Mouse (Mus musculus): ENCODE results near the gene Nap1l4. TPM values are rescaled to one million over a fixed set of nuclear protein-coding genes. Genes with fewer than 3 reads are reported as not detected.
A peak's percentile ranks its signal among the peaks of the same experiment; 100 is the strongest.

Gene Nap1l4
- total RNA-seq, 1 experiment: 123 TPM

DNA sequence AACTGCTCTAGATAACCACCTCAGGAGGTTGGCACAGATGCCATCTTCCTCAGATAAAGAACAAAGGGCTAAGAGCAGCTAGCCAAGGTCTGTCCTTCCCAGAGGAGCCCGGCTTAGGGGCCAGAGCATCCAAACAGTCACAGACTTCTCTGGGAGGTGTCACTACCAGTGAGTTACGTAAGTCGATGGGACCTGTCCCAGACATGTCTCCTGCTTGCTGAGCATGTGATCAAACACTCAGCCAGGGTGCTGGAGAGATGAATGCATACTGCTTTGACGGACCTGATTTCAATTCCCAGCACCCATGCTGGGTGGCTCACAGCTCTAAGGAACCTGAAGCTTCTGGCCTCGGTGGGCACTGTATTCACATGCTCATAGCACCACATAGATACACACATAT, 38.7 kb upstream of the Nap1l4 start:
- Histone ChIP-seq H3K9ac (ENCODE audit: insufficient read depth, low read depth, low read length, poor library complexity, severe bottlenecking) (no peak overlapping the region), H3K4me3 (ENCODE audit: insufficient read depth in 1 of 2, low read depth in 1 of 2, low read length in 2 of 2, poor library complexity in 1 of 2, severe bottlenecking in 1 of 2) (no peak overlapping the region), H3K4me1 (ENCODE audit: control insufficient read depth in 2 of 2, insufficient read depth in 2 of 2, low read length in 2 of 2, poor library complexity in 1 of 2) (peaks cover 2 to 12% of the 10 kb centered on the region in 2 experiments; a peak in 2 of 4 replicates), H3K9me3 (ENCODE audit: control insufficient read depth, insufficient read depth, low read depth, low read length) (no peaks in the 10 kb centered on the region), H3K36me3 (ENCODE audit: control insufficient read depth, insufficient read depth, low read length, poor library complexity, severe bottlenecking) (peaks cover 94% of the 10 kb centered on the region), H3K27ac (ENCODE audit: insufficient read depth, low read depth, low read length, poor library complexity, severe bottlenecking) (peak overlapping the region; percentile 42; the same call in 1 of the 2 replicates)
- DNase-seq (ENCODE audit: low read depth, low spot score): no peak
- in situ Hi-C loops (cut with MboI; ENCODE audit: low sequenced_read_pairs in 2 of 2, unreplicated experiment in 2 of 2): no loop called here
- TF ChIP-seq HCFC1 (IDR thresholded peaks at IDR 0.05; ENCODE audit: borderline replicate concordance, insufficient read depth, low read length): no peak
- TF ChIP-seq CHD2 (IDR thresholded peaks at IDR 0.05; ENCODE audit: low read depth, low read length): no peak
- no peak for TF ChIP-seq ZC3H11A (IDR thresholded peaks at IDR 0.05; ENCODE audit: borderline replicate concordance, low read depth, low read length)
- no peak for TF ChIP-seq MAFK (IDR thresholded peaks at IDR 0.05; ENCODE audit: insufficient read depth, low read depth, low read length)
- TF ChIP-seq ZNF384 (IDR thresholded peaks at IDR 0.05; ENCODE audit: low read depth, low read length): no peak

DNA sequence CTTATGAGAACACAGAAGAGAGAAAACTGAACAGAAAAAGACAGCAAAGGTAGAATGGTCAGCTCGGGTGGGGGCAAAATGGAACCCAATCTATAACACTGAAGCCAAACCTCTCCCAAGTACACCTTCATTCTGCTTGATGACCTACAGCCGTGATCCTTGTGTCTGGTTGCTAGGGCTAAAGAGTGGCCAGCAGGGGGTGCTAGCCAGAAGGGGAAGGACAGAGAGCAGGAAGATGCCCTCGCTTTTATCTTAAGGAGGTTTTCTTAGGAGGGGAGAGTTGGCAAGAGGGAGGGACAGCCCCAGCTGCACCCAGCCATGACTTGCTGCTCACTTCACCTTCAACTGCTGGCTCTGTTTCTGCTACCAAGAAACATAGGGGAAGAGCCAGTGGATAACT, 35.0 kb upstream of the Nap1l4 start:
- peaks cover 0 to 8% of the 10 kb centered on the region in 2 experiments; a peak in 1 of 4 replicates for H3K4me1 ChIP-seq (ENCODE audit: control insufficient read depth in 2 of 2, insufficient read depth in 2 of 2, low read length in 2 of 2, poor library complexity in 1 of 2)
- H3K36me3 ChIP-seq (ENCODE audit: control insufficient read depth, insufficient read depth, low read length, poor library complexity, severe bottlenecking): peaks cover 78% of the 10 kb centered on the region

DNA sequence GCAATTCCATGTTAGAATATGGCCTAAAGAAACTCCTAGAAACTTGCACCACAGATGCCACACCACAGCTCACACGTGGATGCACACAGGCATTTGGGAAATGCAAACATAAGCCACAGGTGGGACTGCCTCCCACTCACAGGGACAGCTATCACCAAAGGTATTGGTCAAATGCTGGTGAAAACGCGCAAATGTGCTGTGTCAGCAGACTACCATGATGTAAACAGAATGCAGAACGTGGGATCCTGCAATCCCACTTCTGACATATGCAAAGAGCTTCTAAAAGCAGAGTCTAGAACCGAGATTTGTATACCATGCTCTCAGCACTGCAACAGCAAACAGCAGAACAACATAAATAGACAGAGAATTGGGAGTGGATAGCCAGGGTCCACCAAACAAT, 34.1 kb upstream of the Nap1l4 start:
- DNase-seq (ENCODE audit: low read depth, low spot score): no peak
- no peak for TF ChIP-seq HCFC1 (IDR thresholded peaks at IDR 0.05; ENCODE audit: borderline replicate concordance, insufficient read depth, low read length)
- TF ChIP-seq CHD2 (IDR thresholded peaks at IDR 0.05; ENCODE audit: low read depth, low read length): no peak
- TF ChIP-seq ZC3H11A (IDR thresholded peaks at IDR 0.05; ENCODE audit: borderline replicate concordance, low read depth, low read length): no peak
- peak; percentile 81 for TF ChIP-seq MAFK (IDR thresholded peaks at IDR 0.05; ENCODE audit: insufficient read depth, low read depth, low read length)
- no peak for TF ChIP-seq ZNF384 (IDR thresholded peaks at IDR 0.05; ENCODE audit: low read depth, low read length)
- peaks cover 0 to 2% of the 10 kb centered on the region in 2 experiments; a peak in 1 of 4 replicates for H3K4me1 ChIP-seq (ENCODE audit: control insufficient read depth in 2 of 2, insufficient read depth in 2 of 2, low read length in 2 of 2, poor library complexity in 1 of 2)
- peaks cover 75% of the 10 kb centered on the region for H3K36me3 ChIP-seq (ENCODE audit: control insufficient read depth, insufficient read depth, low read length, poor library complexity, severe bottlenecking)
- H3K4me3 ChIP-seq (ENCODE audit: insufficient read depth in 1 of 2, low read depth in 1 of 2, low read length in 2 of 2, poor library complexity in 1 of 2, severe bottlenecking in 1 of 2): no peak overlapping the region
- in situ Hi-C loops (cut with MboI; ENCODE audit: low sequenced_read_pairs in 2 of 2, unreplicated experiment in 2 of 2): no loop called here
- no peak overlapping the region for H3K9ac ChIP-seq (ENCODE audit: insufficient read depth, low read depth, low read length, poor library complexity, severe bottlenecking)
- no peak overlapping the region for H3K27ac ChIP-seq (ENCODE audit: insufficient read depth, low read depth, low read length, poor library complexity, severe bottlenecking)
- H3K9me3 ChIP-seq (ENCODE audit: control insufficient read depth, insufficient read depth, low read depth, low read length): no peaks in the 10 kb centered on the region

More for the DNA sequence above, 35.0 kb upstream of the Nap1l4 start:
- no peak overlapping the region for H3K4me3 ChIP-seq (ENCODE audit: insufficient read depth in 1 of 2, low read depth in 1 of 2, low read length in 2 of 2, poor library complexity in 1 of 2, severe bottlenecking in 1 of 2)
- no peaks in the 10 kb centered on the region for H3K9me3 ChIP-seq (ENCODE audit: control insufficient read depth, insufficient read depth, low read depth, low read length)
- TF ChIP-seq ZC3H11A (IDR thresholded peaks at IDR 0.05; ENCODE audit: borderline replicate concordance, low read depth, low read length) (no peak), ZNF384 (IDR thresholded peaks at IDR 0.05; ENCODE audit: low read depth, low read length) (0 out of 2 replicates have a peak, but pooled peaks have one; percentile 18)
- in situ Hi-C loops (cut with MboI; ENCODE audit: low sequenced_read_pairs in 2 of 2, unreplicated experiment in 2 of 2): no loop called here
- H3K9ac ChIP-seq (ENCODE audit: insufficient read depth, low read depth, low read length, poor library complexity, severe bottlenecking): no peak overlapping the region
- H3K27ac ChIP-seq (ENCODE audit: insufficient read depth, low read depth, low read length, poor library complexity, severe bottlenecking): no peak overlapping the region
- peak; percentile 68 for DNase-seq (ENCODE audit: low read depth, low spot score)

DNA sequence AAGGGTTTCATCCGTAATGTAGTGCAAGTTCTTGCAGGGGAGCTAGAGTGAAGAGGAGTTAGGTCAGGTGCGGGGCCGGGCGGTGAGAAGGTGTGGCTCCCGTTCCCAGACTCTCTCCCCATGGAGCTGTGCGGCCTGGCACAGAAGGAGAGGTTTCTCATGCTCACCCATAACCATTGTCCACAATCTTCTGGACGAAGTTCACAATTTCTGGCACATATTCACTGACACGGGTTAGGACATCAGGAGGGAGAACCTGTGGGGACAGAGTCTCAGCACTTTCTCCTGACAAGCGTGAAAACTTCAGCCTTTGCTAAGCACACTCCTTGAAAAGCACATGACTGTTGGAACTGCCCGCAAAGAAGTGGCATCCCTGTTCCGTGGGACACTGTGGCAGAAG, 26.8 kb upstream of the Nap1l4 start:
- Histone ChIP-seq H3K4me3 (ENCODE audit: insufficient read depth in 1 of 2, low read depth in 1 of 2, low read length in 2 of 2, poor library complexity in 1 of 2, severe bottlenecking in 1 of 2) (no peak overlapping the region), H3K27ac (ENCODE audit: insufficient read depth, low read depth, low read length, poor library complexity, severe bottlenecking) (no peak overlapping the region), H3K9me3 (ENCODE audit: control insufficient read depth, insufficient read depth, low read depth, low read length) (no peaks in the 10 kb centered on the region), H3K4me1 (ENCODE audit: control insufficient read depth in 2 of 2, insufficient read depth in 2 of 2, low read length in 2 of 2, poor library complexity in 1 of 2) (no peaks in the 10 kb centered on the region), H3K36me3 (ENCODE audit: control insufficient read depth, insufficient read depth, low read length, poor library complexity, severe bottlenecking) (peaks cover 80% of the 10 kb centered on the region), H3K9ac (ENCODE audit: insufficient read depth, low read depth, low read length, poor library complexity, severe bottlenecking) (no peak overlapping the region)
- in situ Hi-C loops (cut with MboI; ENCODE audit: low sequenced_read_pairs in 2 of 2, unreplicated experiment in 2 of 2): no loop called here
- TF ChIP-seq ZNF384 (IDR thresholded peaks at IDR 0.05; ENCODE audit: low read depth, low read length) (no peak), MAFK (IDR thresholded peaks at IDR 0.05; ENCODE audit: insufficient read depth, low read depth, low read length) (no peak), CHD2 (IDR thresholded peaks at IDR 0.05; ENCODE audit: low read depth, low read length) (no peak), ZC3H11A (IDR thresholded peaks at IDR 0.05; ENCODE audit: borderline replicate concordance, low read depth, low read length) (no peak), HCFC1 (IDR thresholded peaks at IDR 0.05; ENCODE audit: borderline replicate concordance, insufficient read depth, low read length) (no peak)
- no peak for DNase-seq (ENCODE audit: low read depth, low spot score)

DNA sequence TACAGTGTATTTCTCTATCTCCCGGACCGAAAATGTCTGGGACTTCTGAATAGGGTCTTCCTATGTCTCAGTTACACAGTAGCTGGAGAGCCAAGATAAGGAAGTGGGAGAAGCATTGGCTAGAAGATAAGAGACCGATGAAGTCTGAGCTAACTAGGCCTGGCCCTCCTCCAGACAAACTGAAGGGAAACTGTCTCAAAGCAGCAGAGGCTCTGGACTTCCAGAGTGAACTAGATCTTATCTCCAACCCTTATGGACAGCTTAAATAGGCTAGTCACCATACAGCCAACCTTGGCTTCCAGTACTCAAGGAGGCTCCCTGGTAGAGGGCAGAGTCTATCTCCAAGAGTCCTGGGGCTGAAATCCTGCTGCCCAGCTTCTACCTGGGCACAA, 16.7 kb upstream of the Nap1l4 start:
- no peak for DNase-seq (ENCODE audit: low read depth, low spot score)
- no peaks in the 10 kb centered on the region for H3K4me1 ChIP-seq (ENCODE audit: control insufficient read depth in 2 of 2, insufficient read depth in 2 of 2, low read length in 2 of 2, poor library complexity in 1 of 2)
- no peak overlapping the region for H3K4me3 ChIP-seq (ENCODE audit: insufficient read depth in 1 of 2, low read depth in 1 of 2, low read length in 2 of 2, poor library complexity in 1 of 2, severe bottlenecking in 1 of 2)
- no peak overlapping the region for H3K9ac ChIP-seq (ENCODE audit: insufficient read depth, low read depth, low read length, poor library complexity, severe bottlenecking)
- in situ Hi-C loops (cut with MboI; ENCODE audit: low sequenced_read_pairs in 2 of 2, unreplicated experiment in 2 of 2): no loop called here
- H3K36me3 ChIP-seq (ENCODE audit: control insufficient read depth, insufficient read depth, low read length, poor library complexity, severe bottlenecking): peaks cover 75% of the 10 kb centered on the region
- no peaks in the 10 kb centered on the region for H3K9me3 ChIP-seq (ENCODE audit: control insufficient read depth, insufficient read depth, low read depth, low read length)
- no peak for TF ChIP-seq MAFK (IDR thresholded peaks at IDR 0.05; ENCODE audit: insufficient read depth, low read depth, low read length)
- no peak for TF ChIP-seq HCFC1 (IDR thresholded peaks at IDR 0.05; ENCODE audit: borderline replicate concordance, insufficient read depth, low read length)
- no peak for TF ChIP-seq ZNF384 (IDR thresholded peaks at IDR 0.05; ENCODE audit: low read depth, low read length)
- no peak overlapping the region for H3K27ac ChIP-seq (ENCODE audit: insufficient read depth, low read depth, low read length, poor library complexity, severe bottlenecking)
